Mouse (Mus musculus) urinary bladder, adult 18-20 months (tissue): Measurements from ENCODE around the gene Cyp4a29.
"Not testable (repeated sequence)": the region's sequence is repeated elsewhere in the genome, so short reads cannot be mapped to it uniquely, and the experiment has no call there.

Source experiments
- DNase-seq, 2 experiments: peaks; one replicate each; pipeline ENCODE4 v3.0.0; 2022; ENCODE audit warnings: low spot score in 2 of 2, mixed read lengths in 2 of 2

The Cyp4a29 gene

GRCm38 (mm10) chr4:115241784-115242183, at the start of gene Cyp4a29:
Cyp4a29 (plus strand) TSS chr4:115242084.
- DNase-seq = no peak

- DNase-seq = not testable (repeated sequence)
Observed at GRCm38 (mm10) chr4:115232901-115233300, 9.0 kb upstream of the Cyp4a29 start.

GRCm38 (mm10) chr4:115236462-115237096, 5.3 kb upstream of the Cyp4a29 start:
- DNase-seq = no peak

- DNase-seq = not testable (repeated sequence)
Observed at GRCm38 (mm10) chr4:115264687-115265569, 23.0 kb downstream of the Cyp4a29 start.

GRCm38 (mm10) chr4:115278215-115278982, 36.5 kb downstream of the Cyp4a29 start:
- not testable (repeated sequence) for DNase-seq

- no peak for DNase-seq
Observed at GRCm38 (mm10) chr4:115280342-115280741, 38.5 kb downstream of the Cyp4a29 start.

GRCm38 (mm10) chr4:115280779-115281178, 38.9 kb downstream of the Cyp4a29 start:
- DNase-seq = not testable (repeated sequence)

- not testable (repeated sequence) for DNase-seq
Observed at GRCm38 (mm10) chr4:115281231-115281767, 39.4 kb downstream of the Cyp4a29 start.

GRCm38 (mm10) chr4:115298746-115299145, 56.9 kb downstream of the Cyp4a29 start, which contains the start of gene Cyp4a12a:
Cyp4a12a (plus strand) TSS chr4:115299046.
- DNase-seq = not testable (repeated sequence)
